ENCODE assay signal across 23 mouse cellular contexts in the genomic region with DNA sequence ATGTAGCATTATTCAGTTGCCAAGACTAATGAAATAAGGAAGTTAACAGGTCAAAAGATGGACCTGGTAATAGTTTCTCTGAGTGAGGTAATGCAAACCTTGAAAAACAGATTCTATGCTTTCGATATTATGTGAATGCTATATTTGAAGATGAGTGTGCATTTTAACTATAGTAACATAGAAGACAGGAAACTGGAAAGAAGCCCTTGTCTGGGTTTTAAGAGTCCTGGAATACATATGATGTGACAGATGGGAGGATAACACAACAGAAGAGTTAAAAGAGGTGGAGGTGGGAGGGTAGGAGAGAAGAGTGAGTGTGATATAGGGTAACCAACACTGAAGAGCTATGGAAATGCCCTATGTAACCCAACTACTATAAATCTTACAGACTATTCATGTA.
A peak's percentile ranks its signal among the peaks of the same experiment; 100 is the strongest.
DNase-seq lines count a peak whose midpoint lies in the region; ATAC-seq lines count a peak whose summit lies in the region.
"Had no signal": no experiment of that assay in that cellular context is flagged by ENCODE, and none has a peak within 500 bp of the region (broad histone marks: within the 10 kb centered on the region; RNA-seq: fewer than 3 reads in every experiment).

No protein-coding gene starts in this region.

- WGBS in kidney, embryonic 14.5 days: 88% methylated on average over 1 of the region's 1 CpGs

- H3K27ac ChIP-seq in kidney, embryonic 14.5 days (ENCODE audit: low read depth, low read length): no peak overlapping the region

- intact Hi-C loops in left cerebral cortex, postnatal 14 days (cut with DNase I): no loop called here

- no peak overlapping the region for H3K4me3 ChIP-seq in kidney, embryonic 14.5 days (ENCODE audit: low read length)

- H3K4me2 ChIP-seq in kidney, embryonic 14.5 days (replicated peaks; ENCODE audit: low read depth, low read length): no peak overlapping the region

- no peaks in the 10 kb centered on the region for H3K9me3 ChIP-seq in kidney, embryonic 14.5 days (ENCODE audit: control insufficient read depth, low read length)
- H3K9me3 ChIP-seq: G1E had no signal

- no peaks in the 10 kb centered on the region for H3K4me1 ChIP-seq in kidney, embryonic 14.5 days (ENCODE audit: control insufficient read depth, insufficient read depth, low read length)

- no peaks in the 10 kb centered on the region for H3K36me3 ChIP-seq in kidney, embryonic 14.5 days (ENCODE audit: control insufficient read depth, insufficient read depth, low read length)
- H3K36me3 ChIP-seq: G1E had no signal

- H3K27me3 ChIP-seq in kidney, embryonic 14.5 days (ENCODE audit: control insufficient read depth, insufficient read depth, low read length): no peaks in the 10 kb centered on the region
- H3K27me3 ChIP-seq: CH12.LX, Patski had no signal

- H3K9ac ChIP-seq in kidney, embryonic 14.5 days (ENCODE audit: low read depth, low read length): no peak overlapping the region

- peak; percentile 90 for ATAC-seq in frontal cortex, adult (ENCODE audit: low TSS enrichment)
- no peak for ATAC-seq in kidney, embryonic 14.5 days (ENCODE audit: low FRiP score, low TSS enrichment)
- ATAC-seq: activated CD4-positive, CD25-positive, alpha-beta regulatory T cell, adult 4 months; CD4-positive, CD25-positive, alpha-beta regulatory T cell, adult 4 months; Patski had no signal

- no peak for DNase-seq in frontal cortex, postnatal 25 days (ENCODE audit: low spot score in 2 of 2)
- DNase-seq in left cerebral cortex, adult 11 months (ENCODE audit: low spot score): peak; percentile 1
- DNase-seq in left cerebral cortex, postnatal 14 days (ENCODE audit: low spot score in 2 of 2): no peak
- DNase-seq in brain, adult 2 months (ENCODE audit: low read depth, low spot score): peak; percentile 44
- DNase-seq in telencephalon, adult 2 months (ENCODE audit: low read depth, low spot score): peak; percentile 33
- DNase-seq in embryo, embryonic 10.5 days (ENCODE audit: low spot score): no peak
- DNase-seq: adrenal gland, adult 2 months; adrenal gland, adult 8-10 months; adrenal gland, postnatal 10 days; adrenal gland, postnatal 14 days; adrenal gland, postnatal 25 days; adrenal gland, postnatal 36 days; B cell, adult 2 months; cerebellum, adult 11 months; cerebellum, adult 11-12 months; cerebellum, adult 18-20 months had no signal

Comparison
In these comparisons a context has a peak if more than half of its experiments do, and no peak if none do; other contexts are left out.
1. DNase-seq: peak in left cerebral cortex, adult 11 months (single experiment), brain, adult 2 months (single experiment) and telencephalon, adult 2 months (single experiment); none in frontal cortex, postnatal 25 days (0 of 2), left cerebral cortex, postnatal 14 days (0 of 2) and embryo, embryonic 10.5 days (single experiment).